Mouse (Mus musculus): ENCODE data around the gene Dnajb8.
A peak's percentile ranks its signal among the peaks of the same experiment; 100 is the strongest.

Dnajb8 gene

DNA sequence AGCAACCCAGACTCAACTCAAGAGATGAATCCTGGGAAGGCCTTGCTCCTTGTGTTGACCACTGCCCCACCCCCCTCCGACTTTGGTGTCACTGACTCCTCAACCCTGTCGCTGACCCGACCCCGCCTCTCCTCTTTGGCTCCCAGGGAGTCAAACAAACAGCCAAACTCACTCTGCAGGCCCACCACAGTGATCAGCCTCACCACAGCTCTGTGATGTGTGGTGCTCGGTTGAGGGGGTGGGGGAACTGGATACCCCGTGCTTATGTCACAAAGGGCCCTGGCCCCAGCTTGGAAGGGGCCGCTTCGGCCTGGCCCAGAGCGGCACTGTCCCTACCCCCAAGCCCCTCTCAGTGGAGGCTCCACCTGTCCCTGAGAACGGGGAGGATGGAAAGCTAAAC lies at the start of gene Dnajb8:
Gene Dnajb8, plus strand, starts transcription at position 301 of the 400 bp plus-strand sequence.
- no peak for DNase-seq

DNA sequence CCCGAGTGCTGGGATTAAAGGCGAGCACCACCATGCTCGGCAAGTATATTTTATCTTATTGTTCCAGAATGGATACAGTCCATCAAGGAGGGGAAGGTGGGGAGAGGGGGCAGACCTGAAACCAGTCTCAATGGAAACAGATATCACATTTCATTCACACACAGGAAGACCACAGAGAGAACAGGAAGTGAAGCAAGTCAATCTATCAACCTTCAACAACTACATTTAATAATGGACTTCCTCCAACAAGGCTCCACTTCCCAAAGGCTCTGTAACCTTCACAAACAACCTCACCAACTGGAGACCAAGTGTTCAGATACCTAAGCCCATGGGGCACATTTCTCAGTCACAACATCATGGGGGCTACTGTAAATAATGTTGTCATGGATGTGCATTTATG lies 47.9 kb upstream of the Dnajb8 start:
- no peak for DNase-seq

GRCm38 (mm10) chr6:88174676-88175075 lies 47.4 kb upstream of the Dnajb8 start:
- no peak for DNase-seq

DNA sequence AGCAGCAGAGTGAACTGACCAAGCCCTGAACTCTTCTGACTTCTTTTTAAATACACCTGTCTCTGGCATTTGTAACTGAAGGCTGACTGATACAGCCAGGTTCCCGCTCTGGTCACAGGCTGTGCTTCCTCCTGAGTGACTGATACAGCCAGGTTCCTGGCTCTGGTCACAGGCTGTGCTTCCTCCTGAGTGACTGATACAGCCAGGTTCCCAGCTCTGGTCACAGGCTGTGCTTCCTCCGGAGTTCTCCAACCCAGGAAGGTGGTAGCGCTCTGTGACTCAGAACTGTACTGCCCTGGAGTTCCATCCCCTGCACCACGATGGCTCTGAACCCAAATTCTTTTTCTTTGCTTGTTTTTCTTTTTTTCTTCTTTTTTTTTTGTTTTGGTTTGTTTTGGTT lies 37.4 kb upstream of the Dnajb8 start:
- no peak for DNase-seq

DNA sequence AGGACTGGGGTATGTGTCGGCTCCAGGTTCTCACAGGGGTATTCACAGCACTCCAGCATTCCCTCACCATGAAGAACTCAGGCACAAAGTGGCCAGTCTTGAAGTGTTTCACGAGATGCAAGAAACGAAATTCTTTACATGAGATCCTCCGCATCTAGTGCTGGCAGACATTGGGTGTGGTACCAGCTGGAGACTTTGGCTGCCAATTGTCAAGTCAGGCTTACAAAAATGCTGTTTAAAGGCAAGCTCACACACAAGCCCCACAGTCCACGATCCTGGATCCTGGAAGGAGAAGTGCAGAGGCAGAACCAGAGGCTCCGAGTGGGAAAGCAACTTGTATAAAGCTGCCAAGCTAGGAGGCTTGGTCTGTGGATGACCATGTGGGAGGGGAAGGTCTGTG lies 33.9 kb upstream of the Dnajb8 start:
- DNase-seq, result no peak

DNA sequence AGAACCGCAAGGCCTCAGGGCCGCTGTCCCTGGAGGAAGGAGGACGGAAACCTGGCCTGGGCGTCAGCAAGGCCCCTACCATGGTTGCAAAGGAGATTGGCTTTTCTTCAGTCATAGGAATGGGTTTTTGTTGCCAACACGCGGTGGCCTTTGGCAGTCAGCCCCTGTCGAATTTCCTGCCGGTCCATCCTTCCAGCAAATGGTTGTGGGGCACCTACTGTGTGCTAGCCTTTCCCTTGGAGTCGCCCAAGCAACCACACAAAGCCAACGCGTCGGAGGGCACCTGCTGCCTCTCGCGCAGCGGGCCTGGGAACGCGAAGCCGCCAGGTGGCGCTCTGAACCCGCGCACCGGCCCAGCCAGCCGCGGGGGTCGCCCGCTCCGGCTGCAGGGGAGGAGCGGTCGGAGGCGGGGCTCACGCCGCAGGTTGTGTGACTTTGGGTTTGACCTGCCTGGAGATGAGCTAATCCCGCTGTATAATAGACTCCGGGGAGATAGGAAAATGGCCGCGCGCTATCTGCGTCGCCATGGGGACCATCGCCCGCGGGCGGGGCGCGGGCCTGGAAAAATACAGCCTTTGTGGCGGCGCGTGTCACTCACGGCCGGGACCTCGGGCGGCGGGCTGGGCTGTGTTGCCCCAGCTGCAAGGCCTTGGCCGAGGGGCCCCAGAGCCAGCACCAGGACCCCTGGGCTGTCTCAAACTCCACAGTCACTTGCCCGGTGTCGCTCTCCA lies 32.6 kb upstream of the Dnajb8 start:
- DNase-seq, result peak; percentile 78

DNA sequence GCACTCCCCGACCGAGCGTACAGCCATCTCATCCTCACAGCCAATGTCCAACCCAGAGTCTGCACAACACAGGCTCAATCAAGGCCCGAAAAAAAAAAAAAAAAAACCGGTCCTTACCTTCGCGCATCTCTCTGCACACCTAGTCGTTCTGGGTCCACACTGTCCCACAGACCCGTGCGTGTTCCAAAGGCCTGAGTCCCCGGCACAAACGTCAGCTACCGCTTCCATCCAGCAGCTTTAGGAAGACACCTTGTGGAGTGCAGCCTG lies 32.1 kb upstream of the Dnajb8 start:
- DNase-seq, result no peak

- peak; percentile 28 for DNase-seq
Observed at GRCm38 (mm10) chr6:88190310-88191023, 31.6 kb upstream of the Dnajb8 start.

DNA sequence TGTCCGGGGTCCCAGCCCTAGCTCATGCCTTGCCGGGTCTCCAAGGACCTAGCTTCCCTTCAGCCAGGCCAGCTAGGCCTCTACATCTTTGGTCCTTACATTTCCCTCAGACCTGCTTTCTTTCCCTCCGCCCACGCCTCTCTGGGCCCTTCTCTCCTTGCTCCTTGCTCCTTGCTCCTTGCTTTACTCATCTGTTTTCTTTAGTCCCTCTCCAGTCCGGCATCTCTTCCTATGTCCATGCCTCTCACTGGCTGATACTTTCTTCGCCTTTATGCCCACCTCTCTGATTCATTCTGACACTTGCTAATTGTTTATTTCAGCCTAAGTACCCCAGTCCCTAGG lies 31.1 kb upstream of the Dnajb8 start:
- no peak for DNase-seq

GRCm38 (mm10) chr6:88191411-88192070 lies 30.5 kb upstream of the Dnajb8 start:
- peak; percentile 14 for DNase-seq

- no peak for DNase-seq
Observed at GRCm38 (mm10) chr6:88192756-88193155, 29.3 kb upstream of the Dnajb8 start.

GRCm38 (mm10) chr6:88193433-88194052 lies 28.5 kb upstream of the Dnajb8 start, which contains the start of gene Gata2:
TSS of gene Gata2 (plus strand) at chr6:88193891.
- DNase-seq, result peak; percentile 38

DNA sequence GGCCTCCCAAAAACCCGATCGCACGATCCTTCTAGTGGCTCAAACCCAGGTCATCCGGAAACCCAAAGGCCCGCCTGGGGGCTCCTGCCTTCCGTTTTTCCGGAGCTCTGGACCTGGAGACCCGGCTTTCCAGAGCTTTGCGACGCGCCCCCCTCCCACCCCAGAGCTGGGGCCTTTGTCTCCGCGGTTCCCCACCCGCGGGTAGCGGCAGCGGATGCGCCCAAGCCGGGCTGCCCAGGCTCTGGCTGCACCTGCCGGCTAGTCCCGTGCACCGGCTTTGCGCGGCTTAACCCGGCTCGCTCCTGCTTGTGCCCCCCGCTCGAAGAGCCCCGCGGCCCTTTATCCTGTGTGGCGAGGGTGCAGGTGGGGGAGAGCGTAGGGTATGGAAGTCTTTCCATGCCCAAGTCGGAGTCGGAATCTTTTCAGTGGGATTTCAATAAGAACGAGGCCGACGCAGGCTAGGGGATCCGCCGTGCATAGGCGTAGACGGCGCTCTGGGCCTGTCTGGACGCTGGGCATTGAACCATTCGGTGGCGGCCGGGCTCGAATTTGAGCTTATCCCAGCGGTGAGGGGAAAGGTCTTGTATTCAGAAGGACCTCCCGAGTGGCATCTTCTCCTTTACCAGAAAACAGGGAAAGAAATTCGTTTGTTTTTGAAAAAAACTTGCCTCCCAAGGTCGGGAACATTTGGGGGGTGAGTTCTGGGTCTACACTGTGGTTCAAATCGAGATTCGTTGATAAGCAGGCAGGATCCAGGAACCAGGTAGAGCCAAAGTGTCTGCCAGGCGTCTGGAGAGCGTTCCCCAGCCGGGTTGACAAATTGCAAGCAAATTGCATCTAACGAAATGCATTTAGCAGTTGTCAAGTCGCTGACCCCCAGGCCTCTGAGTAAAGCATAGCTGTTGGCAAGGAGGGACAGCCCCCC lies 27.8 kb upstream of the Dnajb8 start:
- no peak for DNase-seq

- DNase-seq, result no peak
Observed at GRCm38 (mm10) chr6:88194978-88195325, 27.1 kb upstream of the Dnajb8 start.

- no peak for DNase-seq
Observed at GRCm38 (mm10) chr6:88196054-88196732, 25.9 kb upstream of the Dnajb8 start.

- DNase-seq, result no peak
Observed at GRCm38 (mm10) chr6:88196733-88197312, 25.2 kb upstream of the Dnajb8 start.

DNA sequence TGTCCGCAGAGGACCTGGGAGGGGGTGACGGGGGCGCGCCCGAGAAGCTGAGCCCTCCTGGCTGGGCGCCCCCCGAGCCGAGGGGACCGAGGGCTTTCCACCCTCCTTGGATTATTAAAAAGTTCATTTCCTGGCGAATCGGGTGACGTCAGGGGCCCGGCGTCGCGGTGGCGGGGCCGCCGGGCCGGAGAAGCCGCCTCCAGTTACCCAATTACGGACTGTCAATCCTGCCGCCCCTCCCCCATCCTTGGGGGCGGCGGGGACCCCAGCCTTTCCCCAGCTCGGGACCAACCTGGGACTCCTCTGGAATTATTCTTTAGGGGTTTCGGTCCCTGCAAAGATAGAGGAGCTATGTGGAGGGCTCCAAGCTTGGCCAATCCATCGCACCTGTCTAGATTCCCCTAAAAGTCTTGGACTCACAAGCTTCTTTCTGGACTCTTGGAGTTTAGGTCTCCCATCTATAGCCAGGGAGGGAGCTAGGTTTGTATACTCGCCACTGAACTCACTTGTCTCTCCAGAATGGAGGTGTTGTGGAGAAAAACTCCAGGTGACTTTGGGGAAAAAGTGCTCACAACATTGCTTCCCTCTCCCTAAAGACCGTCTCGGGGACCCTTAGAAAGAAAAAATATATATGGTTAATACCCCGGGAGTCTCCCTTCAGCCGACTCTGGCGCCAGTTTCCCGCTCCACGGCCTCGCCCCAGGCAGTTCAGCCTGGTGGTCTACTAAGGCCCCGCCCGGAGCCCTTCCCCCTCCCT lies 24.6 kb upstream of the Dnajb8 start:
- no peak for DNase-seq

DNA sequence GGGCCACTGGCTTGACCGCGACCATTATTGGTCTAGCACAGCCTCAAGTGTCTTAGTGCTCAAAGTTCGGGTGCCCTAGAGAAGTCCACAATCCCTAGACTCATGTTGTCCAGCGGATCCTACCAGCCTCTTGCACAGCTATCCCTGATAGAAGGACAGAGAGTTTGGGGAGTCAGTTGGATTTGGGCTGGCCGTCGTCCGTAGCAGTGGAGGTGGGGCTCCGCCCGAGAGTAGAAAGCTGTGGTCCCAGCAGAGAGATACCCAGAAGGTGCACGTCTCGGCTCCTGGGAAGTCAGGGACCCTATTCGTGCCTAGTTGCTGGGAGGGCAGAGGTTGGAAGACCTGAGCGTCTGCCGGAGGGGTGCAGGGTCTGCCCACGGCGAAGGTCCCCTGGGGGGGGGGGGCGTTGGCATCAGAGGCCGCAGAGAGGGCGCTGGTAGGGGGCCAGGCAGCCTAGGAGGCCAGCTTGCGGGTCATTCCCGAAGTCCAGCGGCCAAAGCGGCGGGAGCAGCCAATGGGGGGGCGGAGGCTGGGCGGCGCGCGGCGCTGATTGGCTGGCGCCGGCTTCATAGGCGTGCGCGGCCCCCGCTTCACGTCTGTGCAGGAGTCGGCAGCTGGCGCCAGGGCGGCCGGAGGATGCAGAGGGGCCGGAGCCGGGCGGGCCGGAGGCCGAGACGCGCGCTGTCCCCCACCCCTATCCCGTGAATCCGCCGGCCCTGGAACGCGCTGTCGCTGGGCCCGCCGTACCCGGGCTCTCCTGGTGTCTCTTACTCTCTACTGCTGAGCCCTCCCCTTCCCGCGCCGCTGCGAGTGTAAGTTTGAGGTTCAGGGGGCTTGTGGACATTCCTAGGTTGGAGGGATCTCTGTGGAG lies 23.8 kb upstream of the Dnajb8 start:
- DNase-seq, result peak; percentile 76

- no peak for DNase-seq
Observed at GRCm38 (mm10) chr6:88199001-88199717, 22.9 kb upstream of the Dnajb8 start.

All from liver (tissue).